Mouse (Mus musculus) CH12.LX (cell line): Measurements from ENCODE around the gene Ppm1m.

Source experiments
- CTCF ChIP-seq, 2 experiments: IDR thresholded peaks in 1 of 2; conservative IDR thresholded peaks in 1 of 2; 2 replicates each; pipeline ENCODE4 v1.5.1; 2011 to 2012; ENCODE audit warnings: low read depth in 2 of 2, low read length in 2 of 2, improper control_type of control experiment in 1 of 2, inconsistent platforms in 1 of 2, mild to moderate bottlenecking in 1 of 2, moderate library complexity in 1 of 2
- MXI1 ChIP-seq: IDR thresholded peaks from 2 replicates; pipeline ENCODE4 v1.6.1; 2011; ENCODE audit warnings: mild to moderate bottlenecking, low read depth, low read length, improper control_type of control experiment
- NRF1 ChIP-seq: IDR thresholded peaks from 2 replicates; pipeline ENCODE4 v1.6.1; 2014; ENCODE audit warnings: low read depth, mild to moderate bottlenecking, inconsistent platforms, low read length, improper control_type of control experiment, moderate library complexity
- PAX5 ChIP-seq: IDR thresholded peaks from 2 replicates; pipeline ENCODE4 v1.6.1; 2012; ENCODE audit warnings: low read length, inconsistent platforms, mixed read lengths
- USF1 ChIP-seq: IDR thresholded peaks from 2 replicates; pipeline ENCODE4 v1.6.1; 2014; ENCODE audit warnings: low read depth, mild to moderate bottlenecking, inconsistent platforms, low read length, improper control_type of control experiment
- ZKSCAN1 ChIP-seq: IDR thresholded peaks from 2 replicates; pipeline ENCODE4 v1.6.1; 2012; ENCODE audit warnings: low read depth, inconsistent platforms, low read length, improper control_type of control experiment, borderline replicate concordance
- ZMIZ1 ChIP-seq: IDR thresholded peaks from 2 replicates; pipeline ENCODE4 v1.6.1; 2012; ENCODE audit warnings: low read depth, mild to moderate bottlenecking, inconsistent platforms, low read length, improper control_type of control experiment

DNA sequence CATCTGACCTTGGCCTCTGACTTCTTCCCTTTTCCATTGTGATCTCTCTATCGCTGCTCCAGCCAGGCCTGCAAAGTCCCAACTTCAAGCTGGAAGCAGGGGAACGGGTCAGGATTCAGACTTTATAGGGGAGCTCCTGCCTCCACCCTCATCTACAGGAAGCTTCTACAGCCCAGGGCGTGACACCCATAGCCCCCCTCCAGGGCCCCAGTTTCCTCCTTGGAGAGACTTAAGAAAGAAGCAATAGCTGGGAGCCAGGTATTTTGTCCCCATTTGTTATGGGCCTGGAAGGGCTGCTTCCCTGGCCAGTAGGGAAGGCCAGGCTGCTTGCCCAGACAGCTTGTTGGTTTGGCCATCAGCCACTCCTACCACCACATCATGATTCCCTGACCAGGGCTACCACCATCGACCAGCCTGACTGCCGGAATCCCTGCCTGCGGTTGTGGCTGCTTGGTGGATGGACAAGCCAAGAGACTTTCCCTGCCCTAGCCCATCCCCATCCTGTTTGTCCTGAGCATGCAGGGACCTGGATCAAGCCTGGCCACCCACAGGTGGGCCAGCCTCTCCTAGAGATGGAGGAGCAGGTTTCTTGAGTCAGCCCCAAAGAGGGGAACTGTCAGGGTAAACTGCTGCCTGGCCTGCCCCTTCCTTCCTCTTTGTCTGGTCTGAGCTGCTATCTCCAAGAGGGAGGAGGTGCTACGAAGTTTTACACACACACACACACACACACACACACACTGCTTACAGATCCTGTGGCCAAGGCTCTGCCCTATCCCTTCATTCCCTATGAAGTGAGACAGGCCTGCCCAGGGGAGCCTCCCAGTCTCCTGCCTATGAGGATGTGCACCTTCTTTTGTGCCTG, 4.7 kb upstream of the Ppm1m start:
- TF ChIP-seq CTCF (conservative IDR thresholded peaks at IDR 0.05 in 1 of 2, IDR thresholded peaks at IDR 0.05 in 1 of 2; ENCODE audit: low read depth in 2 of 2, low read length in 2 of 2): no peak
- no peak for TF ChIP-seq ZKSCAN1
- TF ChIP-seq PAX5: no peak
- no peak for TF ChIP-seq ZMIZ1
- TF ChIP-seq USF1: no peak
- no peak for TF ChIP-seq NRF1
- no peak for TF ChIP-seq MXI1
